Mouse (Mus musculus): ENCODE data around the gene Fam160a1.

DNA sequence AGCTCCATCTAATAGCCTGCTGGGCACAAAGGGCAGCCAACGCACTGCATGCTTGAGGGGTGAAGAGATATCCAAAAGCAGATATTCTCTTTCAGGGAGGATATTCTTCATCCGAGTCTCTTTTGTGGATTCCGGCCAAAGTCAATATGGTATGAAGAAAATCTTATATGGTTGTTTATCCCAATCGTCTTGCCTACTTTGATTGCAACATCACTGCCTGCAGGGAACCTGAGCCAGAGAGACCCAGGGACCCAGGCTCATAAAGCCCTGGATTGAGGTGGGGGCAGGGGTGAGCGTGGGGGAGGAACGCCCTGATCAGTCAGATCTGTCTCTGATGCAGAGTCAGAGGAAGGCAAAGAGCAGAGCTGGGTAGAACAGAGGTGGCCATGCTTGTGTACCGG lies 52.2 kb downstream of the Fam160a1 start:
- TF ChIP-seq CTCF (IDR thresholded peaks at IDR 0.05; ENCODE audit: low read depth) (no peak), EP300 (IDR thresholded peaks at IDR 0.05; ENCODE audit: low read depth) (no peak)
